Mouse (Mus musculus): ENCODE data around the gene Jakmip3. TPM values are rescaled to one million over a fixed set of nuclear protein-coding genes. Genes with fewer than 3 reads are reported as not detected.

Jakmip3 gene
- polyA plus RNA-seq, 1 experiment from 2014 or later, result 0.12 TPM

Other genes with a start within 250 kb of the Jakmip3 start
- 34.9 and 39.0 TPM in 2 replicates for gene Ppp2r2d, start 94.7 kb upstream of the Jakmip3 start, polyA plus RNA-seq (2014; fragmentation: Nextera tagmentation; extraction: Ambion mirVana)
- gene Mapk1ip1, start 94.5 kb upstream of the Jakmip3 start, polyA plus RNA-seq (2014; fragmentation: Nextera tagmentation; extraction: Ambion mirVana), result 18.3 and 19.5 TPM in 2 replicates
- gene Bnip3, start 31.2 kb upstream of the Jakmip3 start, polyA plus RNA-seq (2014; fragmentation: Nextera tagmentation; extraction: Ambion mirVana), result 118 and 147 TPM in 2 replicates
- gene Dpysl4, start 145.3 kb downstream of the Jakmip3 start, polyA plus RNA-seq (2014; fragmentation: Nextera tagmentation; extraction: Ambion mirVana), result 24.1 and 24.9 TPM in 2 replicates

Data from stomach, embryonic 14.5 days (tissue).